Mouse (Mus musculus): ENCODE data around the gene Taf1c. TPM values are rescaled to one million over a fixed set of nuclear protein-coding genes. Genes with fewer than 3 reads are reported as not detected.

Taf1c gene
- polyA plus RNA-seq, 1 experiment = 15.3 TPM

DNA sequence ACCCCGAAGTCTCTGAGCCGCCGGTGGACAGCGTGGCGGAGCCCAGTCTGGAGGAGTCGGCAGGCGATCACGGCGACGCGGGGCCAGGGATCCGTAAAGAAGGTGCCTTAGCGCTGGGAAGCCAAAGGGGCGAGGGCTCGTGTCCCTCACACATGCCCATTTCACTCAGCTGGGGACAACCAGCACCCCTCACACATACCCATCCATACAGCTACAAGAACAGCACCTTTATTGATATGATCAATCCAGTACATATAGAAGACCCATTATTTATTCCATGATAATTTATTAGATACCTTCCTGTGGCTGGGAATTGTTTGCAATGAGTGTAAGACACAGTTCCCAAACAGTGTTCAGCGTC, 29.7 kb downstream of the Taf1c start:
- no peak for DNase-seq (ENCODE audit: extremely low spot score in 1 of 2, low spot score in 1 of 2)

DNA sequence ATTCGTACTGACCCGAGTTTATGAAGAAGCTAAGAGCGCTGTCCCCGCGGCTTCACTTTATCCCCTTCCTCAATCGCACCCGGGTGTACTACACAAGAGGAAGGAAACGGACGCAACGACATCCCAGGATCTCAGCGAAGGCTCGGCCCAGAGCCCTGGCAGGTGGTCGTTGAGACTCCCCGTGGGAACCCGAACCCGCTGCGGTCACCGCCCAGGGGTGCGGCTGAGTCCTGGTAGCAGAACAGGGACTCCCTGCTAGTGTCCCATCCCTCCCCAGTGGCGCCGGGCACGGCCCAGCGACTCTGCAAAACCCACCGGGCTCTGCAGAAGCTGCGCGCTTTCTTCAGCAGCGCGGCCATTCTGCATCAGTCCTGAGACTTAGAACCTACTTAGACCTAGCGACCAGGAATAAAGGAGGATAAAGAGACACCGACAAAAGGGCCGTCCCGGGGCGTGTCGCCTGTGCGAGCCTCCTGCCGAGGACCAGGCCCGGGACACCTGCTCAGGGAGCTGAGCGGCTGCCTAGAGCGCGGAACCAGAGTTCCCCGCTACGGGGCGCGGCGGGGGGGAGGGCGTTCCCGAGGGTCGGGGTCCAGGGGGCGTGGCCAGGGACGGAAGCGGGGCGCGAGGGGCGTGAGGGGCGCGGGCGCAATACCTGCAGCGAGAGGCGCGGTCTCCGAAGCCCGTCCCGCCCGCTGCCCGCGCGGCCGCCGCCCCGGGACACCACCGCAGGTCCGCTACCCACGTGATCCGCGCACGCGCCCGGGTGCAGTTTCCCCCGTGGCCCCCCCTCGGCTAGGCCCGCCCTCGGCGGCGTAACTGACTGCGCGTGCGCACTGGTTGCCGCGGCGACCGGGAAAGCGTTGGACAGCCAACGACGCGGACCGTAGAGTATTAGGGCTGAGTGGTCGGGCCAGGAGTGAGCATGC, 30.3 kb downstream of the Taf1c start, which contains the start of the genes Hsdl1 and Dnaaf1:
Hsdl1 (minus strand) TSS at position 747 of the 929 bp plus-strand sequence.
Dnaaf1 (plus strand) TSS at position 799 of the 929 bp plus-strand sequence.
- peak; percentile 84 to 96 for DNase-seq (ENCODE audit: extremely low spot score in 1 of 2, low spot score in 1 of 2)

DNA sequence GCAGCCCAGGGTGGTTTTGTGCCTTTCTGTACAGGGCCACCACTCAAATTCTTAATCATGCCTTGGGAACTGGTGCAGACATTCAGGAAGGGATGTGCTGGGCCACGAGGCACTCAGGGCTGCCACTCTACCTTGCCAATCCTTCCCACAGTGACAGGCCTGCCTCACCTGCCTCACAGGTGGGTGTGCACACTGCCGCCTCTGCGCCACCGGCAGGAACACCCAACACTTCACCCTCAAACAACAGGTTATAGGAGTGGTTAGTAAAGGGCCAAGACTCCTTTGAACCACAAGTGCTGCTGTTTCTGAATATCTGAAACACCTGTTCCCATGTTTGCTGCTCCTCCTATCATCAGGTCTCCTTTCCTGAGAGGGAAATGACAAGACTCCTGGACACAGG, 32.6 kb downstream of the Taf1c start:
- DNase-seq (ENCODE audit: extremely low spot score in 1 of 2, low spot score in 1 of 2) = no peak

DNA sequence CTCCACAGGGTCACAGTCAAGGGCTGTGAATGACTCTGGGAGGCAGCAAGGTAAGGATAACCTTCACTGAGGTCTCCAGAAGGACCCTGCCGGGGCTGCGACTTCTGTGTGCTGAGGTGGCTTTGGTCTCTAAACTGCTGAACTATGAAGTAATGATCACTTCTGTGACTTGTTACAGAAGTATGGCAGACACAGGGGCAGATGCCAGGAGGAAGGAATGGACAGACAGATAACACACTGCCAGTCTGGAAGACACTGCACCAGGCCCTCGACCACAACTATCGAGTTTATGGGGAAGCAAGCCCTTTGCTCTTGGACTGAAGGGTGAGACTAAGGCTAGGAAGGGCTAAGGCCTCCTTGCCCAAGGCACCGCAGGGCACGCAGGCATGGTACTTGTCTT, 33.9 kb downstream of the Taf1c start:
- no peak for DNase-seq (ENCODE audit: extremely low spot score in 1 of 2, low spot score in 1 of 2)

DNA sequence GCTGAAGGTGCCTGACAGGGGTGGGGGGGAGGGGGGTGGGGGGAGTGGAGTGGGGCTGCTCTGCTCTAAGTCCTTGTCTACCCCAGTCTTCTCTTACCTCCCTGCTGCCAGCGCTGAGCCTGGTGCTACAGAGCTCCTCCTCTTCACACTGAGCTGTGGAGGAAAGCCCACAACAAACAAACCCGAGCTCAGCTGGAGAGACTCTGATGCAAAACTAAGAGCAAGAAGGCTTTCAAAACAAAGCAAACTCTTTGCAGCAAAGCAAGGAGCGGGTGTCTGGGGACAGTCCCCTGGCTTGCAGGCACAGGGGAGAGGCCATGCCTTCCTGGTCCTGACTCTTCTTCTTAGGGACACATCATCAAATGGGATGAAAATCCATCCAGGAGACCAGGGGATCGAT, 35.1 kb downstream of the Taf1c start:
- no peak for DNase-seq (ENCODE audit: extremely low spot score in 1 of 2, low spot score in 1 of 2)

DNA sequence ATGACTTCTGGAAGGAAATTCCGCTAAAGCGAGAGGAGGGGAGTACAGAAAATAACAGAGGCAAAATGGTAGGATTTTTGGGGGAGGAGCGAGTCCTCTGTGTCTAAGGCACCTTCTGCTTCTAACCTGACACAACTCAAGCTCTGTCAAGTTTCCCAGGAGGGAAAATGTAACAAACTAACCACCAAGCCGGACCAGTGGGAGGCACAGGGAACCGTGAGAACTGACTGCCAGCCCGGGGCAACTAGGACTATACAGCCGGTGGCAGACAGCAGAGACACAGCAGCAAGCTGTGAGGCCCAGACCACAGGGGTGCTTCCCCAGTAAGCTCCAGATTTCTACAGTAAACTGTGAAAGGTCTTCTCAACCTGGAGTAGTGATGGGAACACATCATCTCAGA, 36.1 kb downstream of the Taf1c start:
- DNase-seq (ENCODE audit: extremely low spot score in 1 of 2, low spot score in 1 of 2) = no peak

DNA sequence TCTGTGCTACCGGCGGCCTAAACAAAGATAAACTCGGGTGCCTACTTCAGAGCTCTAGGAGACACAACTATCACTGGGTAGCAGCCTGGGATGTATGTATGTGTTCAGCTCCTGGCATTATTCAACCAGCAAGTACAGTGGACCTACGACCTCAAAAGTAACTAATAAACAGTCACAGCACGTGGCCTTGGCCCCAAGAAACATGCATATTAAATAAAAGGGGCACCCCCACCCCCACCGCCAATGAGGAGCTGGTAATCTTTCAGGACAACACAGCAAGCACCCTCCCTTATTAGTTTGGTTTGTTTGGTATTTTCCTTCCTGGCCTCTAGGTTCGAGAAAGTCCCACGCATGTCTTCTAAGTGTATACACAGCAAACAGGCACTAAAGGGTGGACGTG, 36.8 kb downstream of the Taf1c start:
- DNase-seq (ENCODE audit: extremely low spot score in 1 of 2, low spot score in 1 of 2) = no peak

DNA sequence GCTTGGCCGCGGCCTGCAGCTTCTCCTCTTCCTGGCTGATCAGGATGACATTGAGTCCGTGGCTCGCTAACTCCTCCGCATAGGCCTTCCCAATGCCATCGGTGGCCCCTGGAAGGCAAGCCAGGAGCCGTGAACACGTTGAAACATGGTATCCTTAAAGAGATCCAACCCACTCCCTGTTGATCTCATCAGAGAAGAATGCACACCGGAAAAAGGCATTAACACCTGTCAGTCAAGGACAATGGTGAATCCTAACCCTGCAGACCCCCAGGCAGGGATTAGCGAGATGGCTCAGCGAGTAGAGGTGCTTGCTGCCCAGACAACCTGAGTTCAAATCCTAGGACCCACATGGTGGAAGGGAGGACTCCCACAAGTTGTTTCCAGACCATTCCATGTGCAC, 38.7 kb downstream of the Taf1c start:
- DNase-seq (ENCODE audit: extremely low spot score in 1 of 2, low spot score in 1 of 2) = no peak

DNA sequence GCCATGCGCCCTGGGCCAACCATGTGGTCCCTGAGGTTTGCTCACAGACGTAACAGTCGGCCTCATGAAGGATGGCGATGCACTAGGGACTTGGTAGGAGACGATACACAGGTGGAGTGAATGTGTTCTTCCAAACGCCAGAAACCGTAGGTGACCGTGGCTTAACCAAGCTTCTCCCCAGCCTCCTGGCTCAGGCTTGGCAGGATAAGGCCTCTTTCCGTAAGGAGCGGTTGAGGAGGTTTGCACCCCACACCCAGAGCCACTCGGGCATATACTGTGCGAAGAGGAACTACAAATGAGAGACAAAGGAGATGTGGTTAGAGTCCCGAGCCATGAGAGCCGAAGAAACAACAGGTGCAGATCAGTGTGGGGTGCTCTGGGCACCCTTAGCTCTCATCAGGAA, 41.2 kb downstream of the Taf1c start:
- DNase-seq (ENCODE audit: extremely low spot score in 1 of 2, low spot score in 1 of 2) = no peak

DNA sequence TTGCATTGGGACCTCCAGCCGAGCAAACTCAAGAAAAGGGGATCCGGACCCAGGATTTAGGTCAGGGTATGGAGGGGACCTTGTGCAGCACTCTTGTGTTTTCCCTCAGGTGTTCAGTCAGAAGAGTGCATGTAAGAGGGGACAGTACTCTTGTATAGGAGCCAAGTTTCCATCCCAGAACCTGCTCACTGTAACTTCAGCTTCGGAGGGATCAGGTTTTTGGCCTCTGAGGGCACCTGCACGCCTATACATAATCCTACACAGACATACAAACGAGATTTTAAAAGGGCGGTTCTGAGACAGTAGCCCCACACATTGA, 45.7 kb downstream of the Taf1c start:
- DNase-seq (ENCODE audit: extremely low spot score in 1 of 2, low spot score in 1 of 2) = no peak

DNA sequence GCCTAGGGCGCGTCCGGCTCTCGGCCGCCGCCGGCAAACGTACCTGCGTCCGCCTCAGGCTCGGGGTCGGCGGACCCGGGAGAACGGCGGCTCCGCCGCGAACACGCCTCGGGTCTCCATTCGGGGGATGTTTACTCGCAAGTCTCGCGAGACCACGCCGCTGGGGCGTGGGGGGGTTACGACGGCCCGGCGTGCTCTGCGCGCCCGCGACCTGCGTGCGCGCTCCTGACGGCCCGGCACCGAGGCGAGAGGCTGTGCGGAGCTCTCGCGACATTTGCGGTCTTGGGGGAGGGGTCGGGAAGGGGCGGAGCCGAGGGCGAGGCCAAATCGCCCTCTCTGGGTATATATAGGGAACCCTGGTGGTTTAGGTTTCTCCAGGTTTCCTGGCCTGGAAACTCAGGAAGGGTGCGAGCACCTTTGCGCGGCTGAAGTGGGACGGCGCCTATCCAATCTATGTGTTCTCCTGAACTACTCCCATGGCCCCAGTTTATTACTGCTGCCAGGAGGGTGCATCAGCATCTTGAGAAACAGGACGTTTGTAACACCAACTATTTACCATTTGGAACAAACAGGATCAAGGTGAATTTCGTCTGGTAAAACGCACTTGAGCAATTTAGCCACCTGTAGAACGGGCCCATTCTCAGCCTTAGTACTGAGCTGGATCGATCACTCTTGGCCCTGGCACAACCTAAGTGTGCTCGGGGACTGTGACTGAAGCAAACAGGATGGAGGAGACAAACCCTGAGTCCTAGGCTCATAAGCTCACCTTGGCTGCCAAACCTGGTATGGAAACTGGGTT, 46.2 kb downstream of the Taf1c start, which contains the start of gene Mbtps1:
Mbtps1 (minus strand) TSS at position 133 of the 799 bp plus-strand sequence.
- DNase-seq (ENCODE audit: extremely low spot score in 1 of 2, low spot score in 1 of 2) = peak; percentile 94 to 96

DNA sequence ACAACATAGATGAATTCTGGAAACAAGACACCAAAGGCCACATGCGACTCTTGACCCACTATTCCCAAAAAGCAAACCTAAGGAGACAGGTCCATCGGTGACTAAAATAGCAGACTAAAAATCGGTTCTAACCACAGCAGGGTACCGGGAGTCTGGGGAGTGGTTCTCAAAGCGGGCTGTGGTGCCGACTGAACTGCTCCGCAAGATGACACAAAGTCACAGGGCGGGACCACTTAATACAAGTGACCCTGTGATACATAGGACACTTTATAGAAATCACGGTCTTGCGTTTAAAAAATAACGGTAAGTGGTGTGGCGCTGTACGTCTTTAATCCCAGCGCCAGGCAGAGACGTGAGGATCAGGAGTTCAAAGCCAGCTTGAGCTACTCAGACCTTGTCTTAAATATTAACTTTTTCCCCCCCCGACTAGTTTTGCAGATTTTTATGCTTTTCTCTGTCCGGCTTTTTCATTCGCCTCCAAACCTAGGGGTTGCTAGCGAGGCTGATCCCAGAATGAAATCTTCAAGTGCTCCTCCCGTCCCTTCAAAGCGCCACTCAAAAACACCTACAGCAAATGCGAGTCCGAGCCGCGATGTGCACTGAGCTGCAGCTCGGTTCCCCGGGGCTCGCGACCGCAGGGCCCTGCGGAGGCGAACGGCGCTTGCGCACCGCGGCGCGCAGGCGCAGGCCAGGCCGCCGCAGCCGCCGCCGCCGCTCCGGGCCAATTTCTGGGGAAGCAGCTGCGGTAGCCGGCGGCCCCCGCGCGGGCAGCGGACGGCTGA, 47.0 kb downstream of the Taf1c start:
- peak in 1 of 2 experiments; percentile 63 for DNase-seq (ENCODE audit: extremely low spot score in 1 of 2, low spot score in 1 of 2)

DNA sequence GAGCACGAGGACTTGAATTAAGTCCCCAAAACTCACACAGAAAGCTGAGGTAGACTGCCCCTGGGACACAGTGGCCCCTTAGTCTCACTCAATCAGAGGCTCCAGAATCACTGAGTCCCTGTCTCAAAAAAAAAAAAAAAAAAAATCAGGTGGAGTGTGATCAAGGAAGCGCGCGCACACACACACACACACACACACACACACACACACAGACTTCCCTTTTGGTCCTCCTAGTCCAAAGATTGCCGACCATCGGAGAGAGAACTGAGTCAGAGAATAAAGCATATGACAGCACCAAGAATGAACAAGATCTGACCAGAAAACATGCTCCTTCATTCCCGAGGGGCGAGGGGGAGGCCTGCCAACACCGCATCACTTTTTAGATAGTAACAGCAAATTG, 47.9 kb downstream of the Taf1c start:
- no peak for DNase-seq (ENCODE audit: extremely low spot score in 1 of 2, low spot score in 1 of 2)

DNA sequence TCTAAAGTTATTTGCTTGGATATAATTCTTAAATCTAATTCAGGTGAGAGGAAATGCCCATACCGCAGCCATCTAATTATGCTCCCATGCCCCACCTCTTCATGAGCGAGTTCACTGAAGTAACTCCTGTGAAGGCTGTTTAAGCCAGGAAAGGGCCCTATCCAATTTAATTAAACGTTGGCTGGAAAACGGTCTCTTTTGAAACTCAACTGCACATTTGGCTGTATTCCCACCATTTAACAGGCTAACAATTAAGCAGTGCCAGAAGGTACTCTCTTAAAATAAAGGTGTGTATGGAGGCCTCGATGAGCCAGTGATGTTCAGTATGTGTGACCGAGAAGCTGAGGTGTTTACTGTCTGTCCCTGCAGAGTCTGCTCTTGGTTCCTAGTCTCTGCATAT, 49.2 kb downstream of the Taf1c start:
- no peak for DNase-seq (ENCODE audit: extremely low spot score in 1 of 2, low spot score in 1 of 2)

DNA sequence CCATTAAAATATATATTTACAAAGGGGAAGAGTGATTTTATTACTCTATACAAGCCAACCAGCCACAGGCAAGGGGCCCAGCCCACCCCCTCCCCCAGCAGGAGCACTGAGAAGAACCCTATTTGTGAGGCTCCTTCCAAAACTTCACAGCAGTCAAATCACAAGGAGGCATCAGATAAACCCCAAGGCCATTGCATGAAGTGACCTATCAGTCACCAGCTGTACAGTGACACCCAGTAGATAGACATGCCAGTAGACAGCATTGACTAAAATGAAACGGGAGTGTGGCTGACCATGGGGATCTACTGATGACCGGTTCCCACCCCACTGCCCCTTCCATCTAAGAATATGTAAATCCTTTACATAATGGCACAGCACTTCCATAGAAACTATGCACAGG, 52.1 kb downstream of the Taf1c start:
- no peak for DNase-seq (ENCODE audit: extremely low spot score in 1 of 2, low spot score in 1 of 2)

DNA sequence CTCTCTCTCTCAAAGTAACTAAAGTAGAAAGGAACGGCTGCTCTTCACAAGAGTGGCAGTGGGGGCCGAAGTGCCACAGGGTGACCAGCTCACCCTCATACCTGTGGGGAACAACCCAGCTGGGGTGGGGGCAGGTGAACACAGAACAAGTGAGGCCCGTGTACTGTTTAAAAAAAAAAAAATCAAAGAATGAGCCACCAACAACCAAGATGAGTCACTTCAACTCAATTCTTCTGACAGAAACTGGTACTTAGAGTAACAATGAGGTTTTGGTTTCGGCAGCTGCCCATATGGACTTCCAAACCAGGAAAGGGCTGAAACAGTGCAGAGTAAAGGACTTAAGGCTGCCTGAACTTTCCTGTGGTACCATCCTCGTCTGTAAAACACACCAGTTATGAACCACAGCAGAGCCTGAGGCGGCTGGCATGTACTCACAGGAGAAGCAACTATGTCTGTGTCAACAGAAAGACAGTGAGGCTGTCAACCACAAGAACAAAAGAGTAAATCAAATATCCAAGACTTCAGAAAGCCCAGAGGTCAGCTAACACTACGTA, 56.4 kb downstream of the Taf1c start:
- DNase-seq (ENCODE audit: extremely low spot score in 1 of 2, low spot score in 1 of 2) = no peak

Other genes starting within 250 kb of the Taf1c start
- 23.0 and 24.4 TPM in 2 replicates for gene Mlycd, start 210.3 kb downstream of the Taf1c start, polyA plus RNA-seq (2012; rRNA removed)
- 1.7 and 1.8 TPM in 2 replicates for gene Osgin1, start 171.1 kb downstream of the Taf1c start, polyA plus RNA-seq (2012; rRNA removed)
- gene Necab2, start 158.5 kb downstream of the Taf1c start, polyA plus RNA-seq (2012; rRNA removed) = 62.7 and 68.0 TPM in 2 replicates
- gene Slc38a8, start 103.5 kb downstream of the Taf1c start, polyA plus RNA-seq (2012; rRNA removed) = 0.72 and 0.88 TPM in 2 replicates
- gene Mbtps1, start 46.5 kb downstream of the Taf1c start, polyA plus RNA-seq (2012; rRNA removed) = 65.4 and 70.7 TPM in 2 replicates
- gene Hsdl1, start 30.0 kb downstream of the Taf1c start, polyA plus RNA-seq (2012; rRNA removed) = 36.3 and 38.5 TPM in 2 replicates
- gene Dnaaf1, start 30.0 kb downstream of the Taf1c start, polyA plus RNA-seq (2012; rRNA removed) = 0.15 and 0.18 TPM in 2 replicates
- gene Adad2, start 7.5 kb upstream of the Taf1c start, polyA plus RNA-seq (2012; rRNA removed) = 0.08 TPM in 1 of 2 replicates, not detected in the other
- 3.1 and 4.9 TPM in 2 replicates for gene Kcng4, start 30.5 kb upstream of the Taf1c start, polyA plus RNA-seq (2012; rRNA removed)
- 18.2 and 24.3 TPM in 2 replicates for gene Wfdc1, start 61.1 kb upstream of the Taf1c start, polyA plus RNA-seq (2012; rRNA removed)
- 0.69 and 0.98 TPM in 2 replicates for gene Atp2c2, start 94.8 kb upstream of the Taf1c start, polyA plus RNA-seq (2012; rRNA removed)
- 12.1 and 12.7 TPM in 2 replicates for gene Tldc1, start 173.2 kb upstream of the Taf1c start, polyA plus RNA-seq (2012; rRNA removed)
- gene Cotl1, start 235.3 kb upstream of the Taf1c start, polyA plus RNA-seq (2012; rRNA removed) = 108 and 119 TPM in 2 replicates

All from frontal cortex, adult 2 months (tissue).